Mouse (Mus musculus): ENCODE data around the gene Timm13.

DNA sequence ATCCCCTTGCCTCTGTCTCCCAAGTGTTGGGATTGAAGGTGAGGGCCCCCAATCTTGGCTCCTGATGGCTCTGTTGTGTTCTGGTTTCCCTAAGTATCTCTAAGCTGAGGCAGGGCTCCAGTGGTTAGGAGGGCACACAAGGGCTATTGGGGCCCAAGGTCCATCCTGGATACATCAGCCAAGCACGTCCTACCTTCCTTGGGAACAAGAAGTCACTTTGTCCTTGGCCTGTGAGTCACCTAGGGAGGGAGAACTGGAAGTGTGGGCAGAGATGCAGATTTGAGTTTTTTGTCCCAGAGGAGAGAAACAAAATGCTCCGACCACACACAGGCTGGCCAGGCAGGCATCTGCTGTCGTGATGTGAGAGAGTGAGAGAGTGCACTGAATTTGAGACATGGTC lies 48.3 kb upstream of the Timm13 start:
- TF ChIP-seq EP300 (IDR thresholded peaks at IDR 0.05) (no peak), CTCF (IDR thresholded peaks at IDR 0.05) (no peak)

Data from lung, postnatal 0 days (tissue).